Mouse (Mus musculus): ENCODE results near the gene Pgbd5. TPM values are rescaled to one million over a fixed set of nuclear protein-coding genes. Genes with fewer than 3 reads are reported as not detected.
A peak's percentile ranks its signal among the peaks of the same experiment; 100 is the strongest.

The Pgbd5 gene
- total RNA-seq, 1 experiment from 2014 or later, result 7.6 TPM

- no peak for DNase-seq
These were observed 48.3 kb downstream of the Pgbd5 start for GRCm38 (mm10) chr8:124391191-124391590.

DNA sequence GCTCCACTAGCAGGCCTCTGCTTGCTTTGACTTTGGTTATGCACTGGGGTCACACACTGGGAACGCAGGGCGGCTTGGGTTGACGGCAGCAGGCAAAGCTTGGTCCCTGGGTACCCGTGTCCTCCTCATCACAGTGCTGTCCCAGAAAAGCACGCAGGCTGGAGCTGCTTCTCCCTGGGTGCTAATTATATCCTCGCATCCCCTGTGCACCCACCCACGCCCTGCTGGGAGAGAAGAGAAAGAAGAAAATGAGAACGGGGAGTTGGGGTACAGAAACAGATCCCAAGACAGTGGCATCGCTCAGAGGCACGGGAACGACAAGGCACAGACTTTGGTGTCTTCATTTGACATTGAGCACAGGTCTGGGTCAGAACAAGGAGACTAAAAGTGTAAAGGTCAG lies 50.0 kb downstream of the Pgbd5 start:
- no peak for DNase-seq

DNA sequence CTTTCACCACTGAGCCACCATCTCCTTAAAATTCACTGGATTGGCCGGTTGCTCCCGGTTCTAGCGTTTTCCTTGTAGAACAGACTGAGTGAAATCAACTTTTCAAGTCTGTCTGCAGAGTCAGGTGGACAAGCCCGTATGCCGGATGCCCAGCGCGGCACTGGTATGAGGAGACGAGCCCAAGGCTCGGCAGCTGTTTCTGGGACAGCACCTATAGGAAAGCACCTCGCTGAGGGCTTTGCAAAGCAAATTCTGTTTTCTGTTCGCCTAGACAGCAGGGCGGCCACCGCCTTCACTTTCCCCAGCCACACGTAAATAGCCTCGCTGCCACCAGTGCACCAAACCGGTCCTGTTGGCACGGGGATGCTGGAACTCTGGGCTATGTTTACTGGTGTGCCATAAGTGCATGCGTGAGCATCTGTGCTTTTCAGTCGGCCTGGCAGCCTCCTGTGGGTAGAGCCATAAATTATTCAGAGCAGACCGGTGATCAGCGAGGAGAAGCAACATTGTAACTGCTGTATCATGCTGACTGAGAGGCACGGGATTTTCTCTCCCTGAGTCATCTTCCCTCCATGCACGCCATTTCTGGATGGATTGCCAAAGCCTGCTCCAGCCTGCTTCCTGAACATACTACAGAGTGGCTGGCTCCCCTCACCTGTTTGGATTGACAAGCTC lies 53.1 kb downstream of the Pgbd5 start:
- DNase-seq, result peak; percentile 46

DNA sequence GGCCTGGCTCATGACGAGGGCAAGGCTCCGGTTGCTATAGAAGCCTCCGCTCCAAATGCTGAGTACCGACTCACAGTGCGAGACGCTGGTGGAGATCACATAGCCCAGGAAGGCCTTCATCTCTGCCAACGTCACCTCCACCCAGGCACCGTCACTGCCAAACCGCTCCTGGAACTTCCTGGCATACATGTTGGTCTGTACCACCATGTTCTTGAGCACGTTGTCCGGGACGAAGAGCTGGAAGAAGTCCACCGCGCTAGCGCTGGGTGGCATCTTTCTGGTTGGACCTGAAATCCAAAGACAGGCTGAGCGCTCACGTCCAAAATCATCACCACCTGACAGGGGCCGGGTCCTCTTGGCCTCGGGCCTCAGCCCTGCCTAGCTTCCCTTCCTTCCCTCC lies 55.1 kb downstream of the Pgbd5 start:
- DNase-seq, result no peak

DNA sequence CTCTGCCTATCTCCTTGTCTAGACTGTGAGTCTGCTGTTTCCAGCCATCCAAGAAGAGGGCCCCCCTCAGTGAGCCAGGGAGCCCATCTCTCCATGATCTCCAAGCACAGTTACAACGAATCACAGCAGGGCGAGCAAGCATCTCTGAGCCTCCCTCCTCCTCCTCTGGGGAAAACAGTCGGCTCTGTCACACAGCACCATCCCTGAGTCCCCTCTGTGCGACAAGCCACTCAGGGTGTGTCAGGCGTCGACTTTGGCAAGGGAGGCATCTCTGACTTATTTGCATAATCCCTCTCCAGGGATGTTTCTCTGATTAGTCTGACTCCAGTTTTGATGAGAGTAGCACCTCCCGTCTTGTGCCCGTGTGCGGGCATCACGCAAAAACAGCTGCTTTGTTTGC lies 57.2 kb downstream of the Pgbd5 start:
- DNase-seq, result no peak

DNA sequence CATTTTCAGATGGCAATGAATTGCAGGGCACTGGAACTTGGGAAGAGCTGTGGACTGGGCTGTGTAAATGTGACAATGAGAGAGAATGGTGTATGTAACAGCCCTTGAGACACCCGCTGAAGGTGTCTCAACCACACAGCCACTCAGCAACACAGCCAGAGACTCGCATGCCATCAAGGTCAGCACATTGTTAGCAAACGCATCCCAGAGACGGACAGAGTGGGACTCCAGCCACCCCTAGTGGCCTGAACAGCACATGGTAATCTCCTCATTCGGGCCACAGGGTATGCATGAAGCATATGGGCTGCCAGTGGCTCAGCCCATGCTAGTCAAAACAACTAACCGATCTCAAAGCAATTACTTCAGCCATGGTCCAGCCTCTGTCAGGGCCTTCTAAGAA lies 60.2 kb downstream of the Pgbd5 start:
- DNase-seq, result no peak

- no peak for DNase-seq
These were observed 63.1 kb downstream of the Pgbd5 start for GRCm38 (mm10) chr8:124376406-124376805.

DNA sequence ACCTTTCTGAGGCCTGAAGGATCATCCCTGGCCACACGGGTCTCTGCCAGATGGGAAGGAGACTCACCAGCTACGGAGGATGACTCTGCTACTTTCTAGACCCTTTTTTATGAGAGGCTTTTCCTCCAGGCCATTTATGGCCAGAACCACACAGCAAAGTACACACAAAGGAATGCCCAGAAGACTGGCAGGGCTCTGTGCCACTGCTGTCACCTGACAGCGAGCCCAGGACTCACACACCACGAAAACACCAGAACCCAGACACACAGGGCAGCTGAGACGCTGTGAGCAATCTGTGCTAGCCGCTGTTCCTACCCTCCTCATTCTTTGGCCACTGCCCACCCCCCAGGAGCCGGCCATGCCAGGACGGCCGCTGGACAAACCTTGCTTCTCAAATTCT lies 63.7 kb downstream of the Pgbd5 start:
- DNase-seq, result no peak

DNA sequence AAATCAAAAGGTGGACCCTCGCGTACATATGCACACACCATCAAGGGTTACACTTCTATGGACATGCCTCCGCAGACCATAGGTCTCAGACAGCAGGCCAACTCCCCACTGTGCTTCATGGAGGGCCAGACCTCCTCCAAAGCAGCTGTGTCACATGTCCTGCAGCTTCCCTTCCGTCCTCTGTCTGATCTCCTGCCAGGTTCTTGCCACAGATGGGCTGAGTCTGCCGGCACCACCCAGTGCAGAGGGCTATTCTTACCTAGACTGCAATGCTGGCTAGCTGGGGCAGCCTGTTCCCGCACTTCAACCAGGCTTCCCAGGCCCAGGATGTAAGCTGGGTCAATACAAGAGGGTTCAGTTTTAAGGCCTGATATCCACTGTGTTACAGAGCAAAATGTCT lies 64.3 kb downstream of the Pgbd5 start:
- DNase-seq, result peak; percentile 13

GRCm38 (mm10) chr8:124373753-124374152 lies 65.7 kb downstream of the Pgbd5 start:
- DNase-seq, result no peak

DNA sequence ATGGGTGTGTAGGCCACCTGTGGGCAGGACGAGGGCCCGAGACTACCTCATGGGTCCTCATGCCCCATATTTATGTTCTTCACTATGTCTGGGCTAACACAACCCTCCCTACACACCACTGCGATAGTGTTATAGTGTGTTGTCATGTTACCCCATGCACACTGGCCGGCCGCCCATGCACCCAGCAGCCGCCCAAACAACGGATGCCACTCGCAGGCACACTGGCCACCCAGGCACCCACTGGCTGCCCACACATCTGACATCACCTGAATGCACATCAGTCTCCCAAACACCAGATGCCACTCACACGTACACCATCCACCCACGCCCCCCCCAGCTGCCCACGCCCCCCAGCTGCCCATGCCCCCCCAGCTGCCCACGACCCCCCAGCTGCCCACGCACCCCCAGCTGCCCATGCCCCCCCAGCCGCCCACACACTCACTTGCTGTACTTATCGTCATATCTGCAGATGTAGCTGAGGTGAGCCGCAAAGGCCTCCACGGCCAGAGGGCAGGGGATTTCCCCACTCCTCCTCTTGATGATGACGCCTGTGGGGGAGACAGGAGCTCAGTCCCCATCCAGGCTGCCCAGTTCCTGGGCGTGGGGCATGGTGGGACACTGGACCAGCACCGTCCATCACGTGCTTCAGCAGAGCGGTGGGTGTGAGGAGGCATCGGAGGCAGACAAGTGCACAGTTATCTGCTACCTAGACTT lies 67.9 kb downstream of the Pgbd5 start:
- DNase-seq, result no peak

DNA sequence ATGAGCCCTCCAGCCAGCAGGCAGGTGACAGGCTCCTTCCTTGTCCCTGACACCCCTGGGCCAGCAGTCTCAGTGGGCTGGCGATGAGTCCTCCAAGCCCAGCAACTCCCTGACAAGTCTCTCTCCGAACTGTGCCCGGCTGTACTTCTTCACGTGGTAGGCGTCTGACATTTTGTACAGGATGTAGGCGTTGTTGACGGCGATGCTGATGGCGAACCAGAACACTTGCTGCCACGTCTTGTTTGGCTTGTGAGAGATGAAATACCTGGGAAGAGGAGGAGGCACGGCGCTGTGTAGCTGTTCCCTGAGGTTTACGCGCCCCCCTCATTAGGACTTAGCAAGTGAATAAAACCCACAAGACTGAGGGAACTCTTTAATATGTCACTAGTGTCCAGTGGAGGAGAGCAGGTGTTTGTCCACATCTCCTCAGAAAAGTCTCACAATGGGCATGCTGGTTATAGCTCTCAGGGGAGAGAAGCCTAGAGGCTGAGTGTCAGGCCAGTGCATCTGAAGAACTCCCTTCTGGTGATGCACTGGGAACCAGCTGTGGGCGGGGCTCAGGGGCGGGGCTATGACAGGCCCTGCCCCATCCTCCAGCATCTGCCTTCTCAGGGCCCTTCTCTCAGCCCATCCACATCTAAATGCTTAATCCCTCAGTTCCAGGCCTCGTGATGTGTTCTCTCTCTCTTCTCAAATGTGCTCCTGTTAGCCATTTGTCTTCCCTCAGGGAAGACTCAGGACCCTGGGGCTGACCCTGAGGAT lies 68.9 kb downstream of the Pgbd5 start:
- DNase-seq, result no peak

GRCm38 (mm10) chr8:124368213-124368612 lies 71.2 kb downstream of the Pgbd5 start:
- DNase-seq, result peak; percentile 66

GRCm38 (mm10) chr8:124363337-124363736 lies 76.1 kb downstream of the Pgbd5 start:
- DNase-seq, result no peak

DNA sequence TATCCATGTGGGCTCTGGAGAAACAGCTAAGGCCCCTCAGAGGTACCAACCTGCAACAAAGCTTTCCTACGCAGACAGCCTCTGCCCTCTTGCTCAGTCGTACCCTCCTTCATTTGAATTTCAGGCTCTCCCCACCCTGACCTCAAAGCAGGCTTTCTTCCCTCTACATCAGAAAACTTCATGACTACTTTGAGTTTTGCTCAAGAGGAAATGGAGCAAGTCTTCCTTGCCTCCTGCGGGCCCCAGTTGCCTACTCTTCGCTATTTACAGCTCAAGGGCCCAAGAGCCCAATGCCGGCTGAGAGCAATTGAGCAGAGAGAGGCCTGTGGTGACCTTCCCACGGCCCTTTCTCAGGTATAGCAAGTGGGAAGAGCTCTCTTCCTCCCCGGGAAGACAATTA lies 76.9 kb downstream of the Pgbd5 start:
- no peak for DNase-seq

DNA sequence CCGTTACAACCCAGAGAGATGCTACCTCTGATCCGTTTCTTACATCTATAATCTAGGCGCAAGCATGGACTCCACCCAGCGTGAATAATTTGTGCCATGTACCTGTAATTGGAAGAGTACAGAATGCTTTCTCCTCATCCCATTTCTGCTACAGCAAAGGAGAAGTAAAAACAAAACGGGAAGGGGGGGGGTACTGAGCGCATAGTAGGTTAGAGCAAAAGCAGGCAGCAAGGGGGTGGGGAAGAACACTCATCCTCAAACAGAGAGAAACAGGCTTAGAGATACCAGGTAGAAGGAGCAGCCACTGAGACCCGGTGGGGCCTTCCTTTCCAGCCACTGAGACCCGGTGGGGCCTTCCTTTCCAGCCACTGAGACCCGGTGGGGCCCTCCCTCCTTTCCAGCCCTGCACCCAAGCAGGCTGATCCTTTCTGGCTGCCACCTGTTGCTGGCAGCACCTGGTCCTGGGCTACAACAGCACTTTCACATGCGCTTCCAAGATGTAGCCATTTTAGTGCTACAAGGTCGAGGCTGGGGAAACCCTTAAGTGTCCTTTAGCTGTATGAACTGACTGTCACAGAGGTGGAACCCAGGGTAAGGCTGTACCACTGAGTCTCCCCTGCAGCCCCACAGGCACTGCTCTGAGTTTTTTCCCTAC lies 77.6 kb downstream of the Pgbd5 start:
- no peak for DNase-seq

DNA sequence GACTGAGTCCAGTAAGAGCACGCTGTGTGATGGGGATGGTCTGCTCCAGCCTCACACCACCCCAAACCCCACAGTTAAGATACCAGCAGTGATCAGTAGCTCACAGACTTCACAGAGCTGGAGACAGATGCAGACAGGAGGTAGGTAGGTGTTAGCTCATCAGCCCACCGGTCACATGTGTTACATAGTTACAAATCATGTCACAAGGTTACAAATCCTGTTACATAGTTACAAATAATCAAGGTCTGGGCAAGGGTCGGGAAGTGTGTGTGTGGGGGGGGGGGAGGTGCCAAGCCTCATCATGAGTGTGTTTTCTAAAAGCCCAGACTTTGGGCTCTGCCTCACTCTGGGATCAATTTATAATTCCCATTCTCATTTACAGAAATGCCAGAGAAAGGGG lies 78.5 kb downstream of the Pgbd5 start:
- no peak for DNase-seq

- no peak for DNase-seq
These were observed 87.8 kb downstream of the Pgbd5 start for GRCm38 (mm10) chr8:124351636-124352035.

DNA sequence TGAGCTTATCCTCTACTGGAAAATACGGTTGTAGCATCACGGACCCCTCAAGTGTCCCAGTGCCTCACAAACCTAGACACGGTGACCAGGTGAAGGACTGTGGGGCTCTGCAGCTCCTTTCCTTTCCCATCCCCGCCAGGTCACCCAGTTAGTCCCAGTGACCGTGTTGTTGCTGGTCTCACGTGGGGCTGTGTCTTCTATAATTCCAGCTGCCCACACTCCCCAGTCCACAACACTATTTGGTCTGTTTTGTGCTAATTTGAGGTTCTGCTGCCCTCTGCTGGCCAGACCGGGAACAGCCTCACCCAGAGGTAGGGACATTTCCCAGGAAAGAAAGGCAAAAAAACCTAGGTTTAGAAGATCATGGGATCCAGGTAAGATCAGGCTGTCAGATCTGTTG lies 89.8 kb downstream of the Pgbd5 start:
- DNase-seq, result peak; percentile 88

GRCm38 (mm10) chr8:124348087-124348486 lies 91.4 kb downstream of the Pgbd5 start:
- DNase-seq, result no peak

- DNase-seq, result peak; percentile 75
These were observed 92.5 kb downstream of the Pgbd5 start for GRCm38 (mm10) chr8:124346852-124347523.

DNA sequence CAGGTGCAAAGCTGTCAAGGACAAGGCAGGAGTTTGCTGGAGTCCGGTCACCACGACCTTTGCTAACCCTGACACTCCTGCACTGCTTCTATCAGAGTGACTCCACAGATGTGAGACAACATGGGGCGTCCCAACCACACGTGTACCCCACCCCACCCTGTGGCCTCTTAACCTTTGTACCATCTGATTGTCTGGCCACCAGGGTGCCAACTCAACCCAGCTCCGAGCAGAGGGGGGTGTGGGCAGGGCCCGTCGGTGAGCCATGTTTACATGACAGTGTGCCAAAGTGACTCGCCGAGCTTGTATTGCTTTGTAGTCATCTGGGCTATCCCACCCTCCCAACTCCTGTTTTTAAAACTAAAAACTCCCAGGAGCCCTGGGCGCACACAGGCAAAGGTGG lies 94.4 kb downstream of the Pgbd5 start:
- no peak for DNase-seq

Measured in adrenal gland, postnatal 25 days (tissue).